Mouse (Mus musculus) bone marrow, adult 2 months (tissue): ENCODE data around the gene Actr1b.

Experiments
- CTCF ChIP-seq: fragments of 200-500 bp; IDR thresholded peaks from 2 replicates; pipeline ENCODE4 v1.5.1; 2011; ENCODE audit warnings: low read length, control low read depth; ENCODE audit not compliant: control insufficient read depth, insufficient read depth
- POLR2A ChIP-seq: fragments of 200-500 bp; IDR thresholded peaks from 2 replicates; pipeline ENCODE4 v1.6.1; 2011; ENCODE audit warnings: low read depth, mild to moderate bottlenecking, control low read depth, low read length, borderline replicate concordance; ENCODE audit not compliant: control insufficient read depth

DNA sequence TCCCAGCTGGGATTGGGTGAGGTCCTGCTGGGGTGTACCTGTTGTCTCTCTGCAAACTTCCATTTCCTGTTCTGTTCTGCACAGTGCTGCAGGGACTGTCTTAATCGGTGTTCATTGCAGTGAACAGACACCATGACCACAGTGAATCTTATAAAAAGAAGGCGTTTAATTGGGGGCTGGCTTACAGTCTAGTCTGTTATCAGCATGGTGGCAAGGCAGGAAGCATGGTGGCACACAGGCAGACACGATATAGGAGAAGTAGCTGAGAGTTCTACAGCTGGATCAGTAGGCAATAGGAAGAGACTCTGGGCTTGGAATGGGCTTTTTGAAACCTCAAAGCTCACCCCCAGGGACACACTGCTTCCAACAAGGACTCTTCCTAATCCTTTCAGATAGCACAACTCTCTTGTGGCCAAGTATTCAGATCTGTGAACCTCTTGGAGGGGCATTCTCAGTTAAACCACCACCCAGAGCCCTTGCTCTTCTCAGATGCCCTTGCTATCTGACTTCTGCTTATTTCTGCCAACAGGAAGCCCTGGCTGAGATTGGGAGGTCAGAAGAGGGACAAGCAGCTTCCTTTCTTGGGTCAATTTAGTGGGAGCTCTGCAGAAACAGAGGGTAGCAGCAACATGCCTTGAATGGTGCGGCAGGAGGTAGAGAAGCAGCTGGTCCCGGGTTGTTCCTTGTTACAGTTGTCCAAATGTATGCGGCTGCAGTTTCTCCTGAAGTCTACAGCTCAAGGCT, 39.9 kb upstream of the Actr1b start:
- TF ChIP-seq CTCF = no peak
- TF ChIP-seq POLR2A = no peak
